Mouse (Mus musculus): ENCODE data around the gene 1700020A23Rik. TPM values are rescaled to one million over a fixed set of nuclear protein-coding genes. Genes with fewer than 3 reads are reported as not detected.
"Not testable (repeated sequence)": the region's sequence is repeated elsewhere in the genome, so short reads cannot be mapped to it uniquely, and the experiment has no call there.

Gene 1700020A23Rik
- polyA plus RNA-seq (2012; rRNA removed), result not detected in 2 replicates

DNA sequence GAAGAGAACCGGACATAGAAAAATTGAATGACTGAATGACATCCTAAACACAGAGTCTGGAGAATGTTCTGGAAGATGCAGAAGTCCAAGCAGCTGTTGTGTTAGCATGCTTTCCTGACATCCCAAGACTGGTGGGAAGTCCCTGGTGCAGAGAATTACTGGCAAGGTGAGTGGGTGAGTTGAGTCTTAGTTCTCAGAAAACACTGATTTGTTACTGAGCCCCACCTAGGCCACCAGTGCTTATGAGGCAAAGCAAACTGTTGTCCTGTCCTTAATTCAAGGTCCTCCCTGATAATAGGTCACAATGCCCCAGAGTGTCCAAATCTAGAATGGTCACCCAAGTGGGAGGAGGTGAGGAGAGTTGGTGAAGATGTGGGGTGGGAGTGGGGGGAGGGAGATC is at the start of gene 1700020A23Rik, which contains the start of gene Gm28372:
Gene 1700020A23Rik, plus strand, starts transcription at position 321 of the 400 bp plus-strand sequence.
Gene Gm28372, plus strand, starts transcription at position 301 of the 400 bp plus-strand sequence.
- H3K27me3 ChIP-seq (ENCODE audit: control insufficient read depth, insufficient read depth, low read length), result no peaks in the 10 kb centered on the region
- no peaks in the 10 kb centered on the region for H3K4me1 ChIP-seq (ENCODE audit: control insufficient read depth, insufficient read depth, insufficient read length, low read length)
- WGBS, result 84% methylated on average over 1 of the region's 1 CpGs
- H3K36me3 ChIP-seq (ENCODE audit: control insufficient read depth, insufficient read depth, low read length), result no peaks in the 10 kb centered on the region
- H3K4me3 ChIP-seq (ENCODE audit: low read depth, low read length), result no peak within 1 kb of the TSS
- TF ChIP-seq CTCF (IDR thresholded peaks at IDR 0.05; ENCODE audit: extremely low read depth, insufficient read length, insufficient replicate concordance, low read depth, low read length), result no peak
- no peak for TF ChIP-seq POLR2A (IDR thresholded peaks at IDR 0.05; ENCODE audit: low read depth, low read length)
- H3K27ac ChIP-seq (ENCODE audit: insufficient read depth, low read depth, low read length), result no peak within 1 kb of the TSS

GRCm38 (mm10) chr2:130357551-130357950 is 47.5 kb upstream of the 1700020A23Rik start:
- no peak overlapping the region for H3K4me3 ChIP-seq (ENCODE audit: low read depth, low read length)
- H3K27me3 ChIP-seq (ENCODE audit: control insufficient read depth, insufficient read depth, low read length), result peaks cover 9% of the 10 kb centered on the region; the same call in 1 of the 2 replicates
- WGBS, result 89% methylated on average over 5 of the region's 5 CpGs
- no peak overlapping the region for H3K27ac ChIP-seq (ENCODE audit: insufficient read depth, low read depth, low read length)
- no peaks in the 10 kb centered on the region for H3K36me3 ChIP-seq (ENCODE audit: control insufficient read depth, insufficient read depth, low read length)
- H3K4me1 ChIP-seq (ENCODE audit: control insufficient read depth, insufficient read depth, insufficient read length, low read length), result no peaks in the 10 kb centered on the region
- TF ChIP-seq CTCF (IDR thresholded peaks at IDR 0.05; ENCODE audit: extremely low read depth, insufficient read length, insufficient replicate concordance, low read depth, low read length), result no peak
- TF ChIP-seq POLR2A (IDR thresholded peaks at IDR 0.05; ENCODE audit: low read depth, low read length), result no peak

GRCm38 (mm10) chr2:130358852-130359251 is 46.2 kb upstream of the 1700020A23Rik start:
- H3K27ac ChIP-seq (ENCODE audit: insufficient read depth, low read depth, low read length), result no peak overlapping the region
- H3K27me3 ChIP-seq (ENCODE audit: control insufficient read depth, insufficient read depth, low read length), result peaks cover 12% of the 10 kb centered on the region; the same call in 1 of the 2 replicates
- no peaks in the 10 kb centered on the region for H3K36me3 ChIP-seq (ENCODE audit: control insufficient read depth, insufficient read depth, low read length)
- WGBS, result 22% methylated on average over 5 of the region's 5 CpGs
- no peak overlapping the region for H3K4me3 ChIP-seq (ENCODE audit: low read depth, low read length)
- TF ChIP-seq CTCF (IDR thresholded peaks at IDR 0.05; ENCODE audit: extremely low read depth, insufficient read length, insufficient replicate concordance, low read depth, low read length) (no peak), POLR2A (IDR thresholded peaks at IDR 0.05; ENCODE audit: low read depth, low read length) (no peak)
- no peaks in the 10 kb centered on the region for H3K4me1 ChIP-seq (ENCODE audit: control insufficient read depth, insufficient read depth, insufficient read length, low read length)

DNA sequence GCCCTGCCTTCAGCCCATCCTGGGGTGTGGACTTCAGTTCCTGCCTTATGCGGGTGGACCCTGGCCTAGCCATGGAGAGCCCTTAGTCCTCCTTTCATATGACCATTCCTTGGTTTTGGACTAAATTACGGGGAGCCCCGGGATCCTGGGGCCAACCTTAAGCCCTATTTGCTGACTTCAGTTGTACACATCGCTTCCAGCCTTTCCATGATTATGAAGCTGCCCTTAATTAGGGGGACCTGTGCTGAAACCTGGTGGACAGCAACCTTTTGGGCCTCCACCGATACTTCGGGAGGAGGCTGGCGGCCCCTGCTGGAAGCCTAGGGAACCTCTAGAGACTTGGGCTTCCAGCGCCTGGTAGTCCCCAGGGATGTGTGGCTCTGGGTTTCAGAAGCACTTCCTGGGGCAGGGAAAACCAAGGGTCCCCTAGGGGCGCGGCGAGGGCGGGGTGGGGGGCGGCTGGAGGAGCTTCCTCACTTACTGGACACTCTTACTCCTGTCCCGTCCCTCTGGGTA is 42.5 kb upstream of the 1700020A23Rik start:
- Histone ChIP-seq H3K27me3 (ENCODE audit: control insufficient read depth, insufficient read depth, low read length) (peaks cover 16% of the 10 kb centered on the region; the same call in 1 of the 2 replicates), H3K27ac (ENCODE audit: insufficient read depth, low read depth, low read length) (no peak overlapping the region), H3K4me3 (ENCODE audit: low read depth, low read length) (no peak overlapping the region), H3K36me3 (ENCODE audit: control insufficient read depth, insufficient read depth, low read length) (no peaks in the 10 kb centered on the region), H3K4me1 (ENCODE audit: control insufficient read depth, insufficient read depth, insufficient read length, low read length) (no peaks in the 10 kb centered on the region)
- WGBS, result 11% methylated on average over 14 of the region's 14 CpGs
- TF ChIP-seq CTCF (IDR thresholded peaks at IDR 0.05; ENCODE audit: extremely low read depth, insufficient read length, insufficient replicate concordance, low read depth, low read length), result 0 out of 2 replicates have a peak, but pooled peaks have one; percentile 29
- TF ChIP-seq POLR2A (IDR thresholded peaks at IDR 0.05; ENCODE audit: low read depth, low read length), result no peak

DNA sequence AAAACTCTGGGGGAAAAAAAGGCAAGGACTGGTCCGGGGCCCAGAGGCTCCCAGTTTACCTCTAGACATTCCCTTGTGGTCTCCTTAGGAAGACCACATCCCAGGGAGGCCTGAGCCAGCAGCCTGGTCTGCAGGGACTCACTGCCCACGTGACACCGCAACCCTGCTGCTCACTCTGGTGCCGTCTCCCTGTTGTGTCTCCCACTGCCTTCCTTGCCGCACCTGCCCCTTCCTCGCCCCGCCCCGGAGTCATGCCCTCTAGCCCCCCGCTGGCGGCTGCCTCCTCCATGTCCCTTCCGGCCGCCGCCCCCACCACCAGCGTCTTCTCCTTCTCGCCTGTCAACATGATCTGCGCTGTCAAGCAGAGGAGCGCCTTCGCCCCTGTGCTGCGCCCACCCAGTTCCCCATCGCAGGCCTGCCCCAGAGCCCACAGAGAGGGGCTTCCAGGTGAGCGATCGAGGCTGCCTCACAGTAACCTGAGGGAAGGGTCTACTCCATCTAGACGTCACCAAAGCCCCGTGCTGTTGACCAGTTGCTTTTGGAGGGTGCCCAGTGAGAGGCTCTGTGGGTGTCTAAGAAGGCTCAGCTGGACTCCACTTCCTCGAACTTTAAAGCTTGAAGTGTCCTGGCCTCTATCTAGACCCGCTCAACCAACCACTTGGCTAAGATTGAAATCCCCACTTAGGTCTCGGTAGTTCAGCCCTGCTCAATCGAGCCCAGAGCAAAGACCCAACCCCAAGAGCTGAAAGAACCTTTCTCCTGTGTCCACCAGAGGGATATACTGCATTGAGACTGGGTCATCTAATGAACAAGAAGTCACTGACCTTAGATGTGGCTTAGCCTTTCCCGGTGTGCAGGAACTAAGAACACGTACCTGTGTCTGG is 39.6 kb upstream of the 1700020A23Rik start:
- TF ChIP-seq CTCF (IDR thresholded peaks at IDR 0.05; ENCODE audit: extremely low read depth, insufficient read length, insufficient replicate concordance, low read depth, low read length), result no peak
- 27% methylated on average over 30 of the region's 30 CpGs for WGBS
- Histone ChIP-seq H3K27ac (ENCODE audit: insufficient read depth, low read depth, low read length) (no peak overlapping the region), H3K36me3 (ENCODE audit: control insufficient read depth, insufficient read depth, low read length) (no peaks in the 10 kb centered on the region), H3K4me3 (ENCODE audit: low read depth, low read length) (0 out of 2 replicates have a peak overlapping the region, but pooled peaks have one; percentile 14), H3K4me1 (ENCODE audit: control insufficient read depth, insufficient read depth, insufficient read length, low read length) (no peaks in the 10 kb centered on the region), H3K27me3 (ENCODE audit: control insufficient read depth, insufficient read depth, low read length) (peaks cover 16% of the 10 kb centered on the region; the same call in 1 of the 2 replicates)

GRCm38 (mm10) chr2:130367386-130367785 is 37.7 kb upstream of the 1700020A23Rik start:
- TF ChIP-seq CTCF (IDR thresholded peaks at IDR 0.05; ENCODE audit: extremely low read depth, insufficient read length, insufficient replicate concordance, low read depth, low read length) (no peak), POLR2A (IDR thresholded peaks at IDR 0.05; ENCODE audit: low read depth, low read length) (no peak)
- no peaks in the 10 kb centered on the region for H3K4me1 ChIP-seq (ENCODE audit: control insufficient read depth, insufficient read depth, insufficient read length, low read length)
- 33% methylated on average over 4 of the region's 4 CpGs for WGBS

GRCm38 (mm10) chr2:130373026-130373425 is 32.0 kb upstream of the 1700020A23Rik start:
- not testable (repeated sequence) for H3K36me3 ChIP-seq (ENCODE audit: control insufficient read depth, insufficient read depth, low read length); H3K4me3 ChIP-seq (ENCODE audit: low read depth, low read length); H3K27me3 ChIP-seq (ENCODE audit: control insufficient read depth, insufficient read depth, low read length); H3K4me1 ChIP-seq (ENCODE audit: control insufficient read depth, insufficient read depth, insufficient read length, low read length); H3K27ac ChIP-seq (ENCODE audit: insufficient read depth, low read depth, low read length)
- WGBS, result 9% methylated on average over 1 of the region's 1 CpGs

More at GRCm38 (mm10) chr2:130367386-130367785, 37.7 kb upstream of the 1700020A23Rik start:
- H3K4me3 ChIP-seq (ENCODE audit: low read depth, low read length), result no peak overlapping the region
- H3K27ac ChIP-seq (ENCODE audit: insufficient read depth, low read depth, low read length), result no peak overlapping the region
- peaks cover 9% of the 10 kb centered on the region; the same call in 1 of the 2 replicates for H3K27me3 ChIP-seq (ENCODE audit: control insufficient read depth, insufficient read depth, low read length)
- H3K36me3 ChIP-seq (ENCODE audit: control insufficient read depth, insufficient read depth, low read length), result no peaks in the 10 kb centered on the region
